ENCODE assay signal across 18 mouse cellular contexts in the genomic region with DNA sequence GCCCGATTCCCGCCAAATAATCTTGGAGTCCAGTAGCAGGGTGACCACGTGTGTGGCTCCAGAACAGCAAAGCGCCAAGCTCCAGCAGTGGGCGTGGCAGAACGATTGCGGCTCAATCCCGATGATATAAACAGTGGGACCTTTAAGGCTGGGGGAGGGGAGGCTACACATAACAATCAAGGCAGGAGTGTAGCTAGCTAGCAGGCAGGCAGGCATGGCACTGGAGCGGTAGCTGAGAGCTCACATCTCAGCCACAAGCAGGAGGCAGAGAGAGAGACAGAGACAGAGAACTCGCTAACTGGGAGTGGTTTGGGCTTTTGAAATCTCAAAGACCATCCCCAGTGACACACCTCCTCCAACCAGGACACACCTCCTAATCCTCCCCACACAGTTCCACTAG. TPM values are rescaled to one million over a fixed set of nuclear protein-coding genes. Genes with fewer than 3 reads are reported as not detected.
"Had no signal": no experiment of that assay in that cellular context is flagged by ENCODE, and none has a peak within 500 bp of the region (broad histone marks: within the 10 kb centered on the region; RNA-seq: fewer than 3 reads in every experiment).

No protein-coding gene starts in this region.

- H3K4me3 ChIP-seq: megakaryocyte, embryonic 14.5 days; midbrain, embryonic 13.5 days; midbrain, embryonic 15.5 days; neural tube, embryonic 12.5 days; stomach, embryonic 15.5 days had no signal

- H3K27me3 ChIP-seq: megakaryocyte, embryonic 14.5 days; midbrain, embryonic 13.5 days; midbrain, embryonic 15.5 days; neural tube, embryonic 12.5 days; stomach, embryonic 15.5 days had no signal

- H3K36me3 ChIP-seq: midbrain, embryonic 13.5 days; midbrain, embryonic 15.5 days; neural tube, embryonic 12.5 days; stomach, embryonic 15.5 days had no signal

- H3K27ac ChIP-seq: macrophage; midbrain, embryonic 13.5 days; midbrain, embryonic 15.5 days; neural tube, embryonic 12.5 days; stomach, embryonic 15.5 days; stomach, postnatal 0 days had no signal

- H3K9ac ChIP-seq: liver, postnatal 0 days; midbrain, embryonic 13.5 days; midbrain, embryonic 15.5 days; neural tube, embryonic 12.5 days; stomach, embryonic 15.5 days had no signal

- H3K4me2 ChIP-seq: midbrain, embryonic 11.5 days; midbrain, embryonic 13.5 days; midbrain, embryonic 15.5 days; neural tube, embryonic 12.5 days; stomach, embryonic 15.5 days had no signal

- ATAC-seq: liver, postnatal 0 days; midbrain, embryonic 13.5 days; midbrain, embryonic 15.5 days had no signal

- DNase-seq: liver, postnatal 0 days; lung, adult 2 months; lung, postnatal 10 days; right cerebral cortex, postnatal 14 days; thymus, adult 2 months; thymus, postnatal 25 days; thymus, postnatal 4 days had no signal

- H3K9me3 ChIP-seq: midbrain, embryonic 15.5 days; neural tube, embryonic 12.5 days; stomach, embryonic 15.5 days had no signal

RNA-seq across cellular contexts. Expression of gene Tead3, which starts 45.4 kb away (rescaled TPM):
- total RNA-seq: monocyte, adult 5-6 weeks; neutrophil, adult 5-6 weeks had no signal
- polyA plus RNA-seq: macrophage had no signal

RNA-seq across cellular contexts. Expression of gene Tulp1, which starts 59.9 kb away (rescaled TPM):
- total RNA-seq: megakaryocyte progenitor cell, adult 5-6 weeks; monocyte, adult 5-6 weeks; neutrophil, adult 5-6 weeks had no signal
- polyA plus RNA-seq: macrophage had no signal
